Mouse (Mus musculus) intestine, embryonic 15.5 days (tissue): ENCODE results near the gene Bcam. TPM values are rescaled to one million over a fixed set of nuclear protein-coding genes. Genes with fewer than 3 reads are reported as not detected.

Experiments used
- ATAC-seq: fragments of 200-750 bp; cut with Nextera tagmentation; 2 replicates; pipeline ENCODE4 v1.8.0; 2017; ENCODE audit warnings: moderate TSS enrichment, moderate library complexity
- H3K27ac ChIP-seq: fragments of 300-500 bp; sonication (generic); 2 replicates; pipeline ENCODE4 v1.5.1; 2015; ENCODE audit warnings: mild to moderate bottlenecking, inconsistent platforms
- H3K27me3 ChIP-seq: fragments of 300-500 bp; sonication (generic); replicated peaks from 2 replicates; pipeline ENCODE4 v1.6.1; 2015; ENCODE audit warnings: inconsistent platforms
- H3K36me3 ChIP-seq: fragments of 300-500 bp; sonication (generic); 2 replicates; pipeline ENCODE4 v1.6.1; 2015; ENCODE audit warnings: inconsistent platforms
- H3K4me1 ChIP-seq: fragments of 300-500 bp; sonication (generic); replicated peaks from 2 replicates; pipeline ENCODE4 v1.6.1; 2015; ENCODE audit warnings: inconsistent platforms
- H3K4me2 ChIP-seq: fragments of 300-500 bp; sonication (generic); replicated peaks from 2 replicates; pipeline ENCODE4 v1.6.1; 2015; ENCODE audit warnings: mild to moderate bottlenecking, inconsistent platforms
- H3K4me3 ChIP-seq: fragments of 300-500 bp; sonication (generic); replicated peaks from 2 replicates; pipeline ENCODE4 v1.5.1; 2015; ENCODE audit warnings: inconsistent platforms
- H3K9ac ChIP-seq: fragments of 300-500 bp; sonication (generic); 2 replicates; pipeline ENCODE4 v1.6.1; 2015; ENCODE audit warnings: inconsistent platforms
- H3K9me3 ChIP-seq: fragments of 300-500 bp; sonication (generic); 2 replicates; pipeline ENCODE4 v1.6.1; 2016; ENCODE audit warnings: inconsistent platforms
- WGBS: fragments of 180-500 bp; shearing (Covaris S2); methylation state at CpG from one replicate; pipeline ENCODE4 v1.1.7; 2015; 5-methylcytosine and 5-hydroxymethylcytosine counted together
- polyA plus RNA-seq: library from polyadenylated mRNA; unstranded; fragments of >200 nt; fragmentation: Nextera tagmentation; extraction: Ambion mirVana; gene quantifications from 2 replicates; pipeline ENCODE4 v1.2.1, GENCODE M21; 2015

Bcam gene
- polyA plus RNA-seq, 1 experiment from 2014 or later, result 76.9 TPM

- Histone ChIP-seq H3K4me2 (peak overlapping the region; percentile 79), H3K36me3 (peaks cover 27% of the 10 kb centered on the region), H3K4me3 (peak overlapping the region; percentile 100), H3K9me3 (no peaks in the 10 kb centered on the region), H3K27ac (peak overlapping the region; percentile 77), H3K27me3 (no peaks in the 10 kb centered on the region), H3K4me1 (peaks cover 9% of the 10 kb centered on the region; the same call in 1 of the 2 replicates), H3K9ac (peak overlapping the region; percentile 96)
- no peak for ATAC-seq
- WGBS, result under 1% methylated on average over 39 of the region's 39 CpGs
Measured at GRCm38 (mm10) chr7:19714836-19715235, 56.0 kb downstream of the Bcam start.

GRCm38 (mm10) chr7:19713598-19713997, 57.2 kb downstream of the Bcam start:
- Histone ChIP-seq H3K27ac (no peak overlapping the region), H3K27me3 (no peaks in the 10 kb centered on the region), H3K9ac (peak overlapping the region; percentile 96), H3K4me2 (peak overlapping the region; percentile 79; the same call in 1 of the 2 replicates), H3K9me3 (no peaks in the 10 kb centered on the region), H3K4me1 (peaks cover 9% of the 10 kb centered on the region; the same call in 1 of the 2 replicates), H3K36me3 (peaks cover 30% of the 10 kb centered on the region), H3K4me3 (no peak overlapping the region)
- no peak for ATAC-seq
- WGBS, result 86% methylated on average over 9 of the region's 9 CpGs

DNA sequence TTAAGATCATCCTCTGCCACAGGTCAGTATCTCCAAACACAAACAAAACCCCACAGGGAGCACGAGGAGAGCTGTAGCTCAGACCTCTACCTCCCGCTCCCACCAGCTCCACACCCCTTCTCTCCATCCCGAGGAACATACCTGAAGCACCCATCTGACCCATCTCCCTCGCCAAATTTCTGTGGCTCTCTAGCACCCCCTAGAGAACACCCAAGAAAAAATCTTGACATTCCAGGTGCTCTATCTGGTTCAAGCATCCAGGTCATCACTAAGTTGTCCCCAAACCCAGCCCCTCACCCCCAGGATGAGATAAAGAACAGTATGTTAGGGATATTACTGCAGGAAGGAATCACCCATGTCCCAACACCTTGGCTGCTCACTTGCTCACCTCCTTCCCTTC, 57.6 kb downstream of the Bcam start:
- WGBS, result 39% methylated on average over 4 of the region's 4 CpGs
- no peak for ATAC-seq

GRCm38 (mm10) chr7:19712414-19712813, 58.4 kb downstream of the Bcam start:
- Histone ChIP-seq H3K4me1 (peaks cover 9% of the 10 kb centered on the region; the same call in 1 of the 2 replicates), H3K4me2 (no peak overlapping the region), H3K9me3 (no peaks in the 10 kb centered on the region), H3K9ac (no peak overlapping the region), H3K4me3 (no peak overlapping the region), H3K27me3 (no peaks in the 10 kb centered on the region), H3K36me3 (peaks cover 30% of the 10 kb centered on the region), H3K27ac (no peak overlapping the region)
- no peak for ATAC-seq
- WGBS, result 77% methylated on average over 4 of the region's 4 CpGs

More for the DNA sequence above, 57.6 kb downstream of the Bcam start:
- H3K27me3 ChIP-seq, result no peaks in the 10 kb centered on the region
- H3K4me1 ChIP-seq, result peaks cover 9% of the 10 kb centered on the region; the same call in 1 of the 2 replicates
- H3K9ac ChIP-seq, result no peak overlapping the region
- no peak overlapping the region for H3K4me2 ChIP-seq
- H3K27ac ChIP-seq, result no peak overlapping the region
- H3K4me3 ChIP-seq, result no peak overlapping the region
- H3K36me3 ChIP-seq, result peaks cover 30% of the 10 kb centered on the region
- H3K9me3 ChIP-seq, result no peaks in the 10 kb centered on the region

DNA sequence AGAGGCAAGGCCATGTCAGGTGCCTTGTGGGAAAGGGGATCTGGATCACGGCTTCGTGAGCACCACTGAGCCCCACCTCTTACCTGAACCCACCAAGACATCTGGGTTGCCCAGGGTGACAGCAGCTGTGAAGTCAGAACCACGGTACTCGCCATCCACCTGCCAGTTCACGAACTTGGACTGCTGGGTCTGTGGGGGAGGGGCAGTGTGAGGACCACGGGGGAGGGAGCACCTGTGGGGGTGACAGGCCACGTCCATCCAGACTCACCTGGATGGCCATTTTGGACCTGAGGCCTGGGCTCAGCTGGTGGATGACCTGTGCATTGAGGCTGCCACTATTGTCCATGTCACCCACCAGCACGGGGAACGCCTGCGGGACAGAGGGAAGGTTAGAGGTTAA, 60.2 kb downstream of the Bcam start:
- Histone ChIP-seq H3K27ac (no peak overlapping the region), H3K27me3 (no peaks in the 10 kb centered on the region), H3K36me3 (peaks cover 38% of the 10 kb centered on the region), H3K4me1 (0 out of 2 replicates have a peak, but pooled peaks cover 9% of the 10 kb centered on the region), H3K4me2 (no peak overlapping the region), H3K9ac (no peak overlapping the region), H3K9me3 (no peaks in the 10 kb centered on the region), H3K4me3 (no peak overlapping the region)
- no peak for ATAC-seq
- 88% methylated on average over 10 of the region's 10 CpGs for WGBS

Other genes starting within 250 kb of the Bcam start
- 18.3 and 21.8 TPM in 2 replicates for gene Ppp1r37, start 207.9 kb downstream of the Bcam start, polyA plus RNA-seq
- gene Zfp296, start 193.7 kb downstream of the Bcam start, polyA plus RNA-seq, result 0.63 and 0.95 TPM in 2 replicates
- gene Gemin7, start 193.4 kb downstream of the Bcam start, polyA plus RNA-seq, result 131 and 140 TPM in 2 replicates
- 34.2 and 38.3 TPM in 2 replicates for gene Clasrp, start 166.5 kb downstream of the Bcam start, polyA plus RNA-seq
- 8.0 and 8.6 TPM in 2 replicates for gene Relb, start 141.6 kb downstream of the Bcam start, polyA plus RNA-seq
- 77.2 and 85.6 TPM in 2 replicates for gene Clptm1, start 106.0 kb downstream of the Bcam start, polyA plus RNA-seq
- gene Apoc2, start 93.1 kb downstream of the Bcam start, polyA plus RNA-seq, result 164 and 258 TPM in 2 replicates
- 0.71 and 1.2 TPM in 2 replicates for gene Gm44805, start 89.6 kb downstream of the Bcam start, polyA plus RNA-seq
- gene Apoc4, start 89.5 kb downstream of the Bcam start, polyA plus RNA-seq, result 4.7 and 7.0 TPM in 2 replicates
- 27.1 and 34.7 TPM in 2 replicates for gene Apoc1, start 78.4 kb downstream of the Bcam start, polyA plus RNA-seq
- 296 and 325 TPM in 2 replicates for gene Apoe, start 71.8 kb downstream of the Bcam start, polyA plus RNA-seq
- gene Tomm40, start 55.6 kb downstream of the Bcam start, polyA plus RNA-seq, result 208 and 215 TPM in 2 replicates
- 148 and 154 TPM in 2 replicates for gene Nectin2, start 20.5 kb downstream of the Bcam start, polyA plus RNA-seq
- 24.5 and 26.4 TPM in 2 replicates for gene Cblc, start 25.8 kb upstream of the Bcam start, polyA plus RNA-seq
- 13.3 and 13.9 TPM in 2 replicates for gene Bcl3, start 51.8 kb upstream of the Bcam start, polyA plus RNA-seq
- gene Gm19345, start 81.0 kb upstream of the Bcam start, polyA plus RNA-seq, result 0.14 and 0.16 TPM in 2 replicates
- gene Ceacam16, start 90.3 kb upstream of the Bcam start, polyA plus RNA-seq, result not detected in 2 replicates
- gene Ceacam19, start 116.9 kb upstream of the Bcam start, polyA plus RNA-seq, result not detected in 2 replicates
- 13.3 TPM in 2 replicates for gene Pvr, start 150.1 kb upstream of the Bcam start, polyA plus RNA-seq
- gene Igsf23, start 179.7 kb upstream of the Bcam start, polyA plus RNA-seq, result 7.5 and 8.0 TPM in 2 replicates
- 1.5 and 1.7 TPM in 2 replicates for gene Ceacam20, start 194.4 kb upstream of the Bcam start, polyA plus RNA-seq
- gene Nlrp9b, start 220.4 kb upstream of the Bcam start, polyA plus RNA-seq, result 0.21 and 0.33 TPM in 2 replicates